Mouse (Mus musculus) retina, postnatal 7 days (tissue): ENCODE measurements around the gene Ip6k3.
A peak's percentile ranks its signal among the peaks of the same experiment; 100 is the strongest.

Experiments used
- DNase-seq: peaks from one replicate; pipeline ENCODE4 v3.0.0-alpha.2; 2012; ENCODE audit warnings: low read depth, low spot score

The Ip6k3 gene

GRCm38 (mm10) chr17:27182401-27182800 lies 14.8 kb upstream of the Ip6k3 start:
- no peak for DNase-seq

DNA sequence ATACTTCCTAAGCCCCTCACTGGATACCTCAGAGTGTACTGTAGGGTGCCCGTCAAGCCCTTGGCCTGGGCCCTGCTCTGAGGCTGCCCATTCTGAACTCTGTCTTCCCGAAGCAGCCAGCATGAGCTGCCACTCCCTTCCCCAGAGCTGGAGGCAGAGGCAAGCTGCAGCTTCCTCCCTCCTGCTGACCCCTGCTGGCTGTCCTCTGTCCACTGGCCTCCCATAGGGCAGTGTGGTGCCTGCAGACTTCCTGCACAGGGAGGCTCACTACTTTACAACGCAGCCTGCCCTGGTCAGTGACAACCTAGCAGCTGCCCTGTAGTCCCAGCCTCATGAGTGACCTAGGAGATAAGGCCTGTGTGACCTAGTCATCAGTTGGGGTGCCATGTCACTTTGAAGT lies 14.1 kb upstream of the Ip6k3 start:
- no peak for DNase-seq

DNA sequence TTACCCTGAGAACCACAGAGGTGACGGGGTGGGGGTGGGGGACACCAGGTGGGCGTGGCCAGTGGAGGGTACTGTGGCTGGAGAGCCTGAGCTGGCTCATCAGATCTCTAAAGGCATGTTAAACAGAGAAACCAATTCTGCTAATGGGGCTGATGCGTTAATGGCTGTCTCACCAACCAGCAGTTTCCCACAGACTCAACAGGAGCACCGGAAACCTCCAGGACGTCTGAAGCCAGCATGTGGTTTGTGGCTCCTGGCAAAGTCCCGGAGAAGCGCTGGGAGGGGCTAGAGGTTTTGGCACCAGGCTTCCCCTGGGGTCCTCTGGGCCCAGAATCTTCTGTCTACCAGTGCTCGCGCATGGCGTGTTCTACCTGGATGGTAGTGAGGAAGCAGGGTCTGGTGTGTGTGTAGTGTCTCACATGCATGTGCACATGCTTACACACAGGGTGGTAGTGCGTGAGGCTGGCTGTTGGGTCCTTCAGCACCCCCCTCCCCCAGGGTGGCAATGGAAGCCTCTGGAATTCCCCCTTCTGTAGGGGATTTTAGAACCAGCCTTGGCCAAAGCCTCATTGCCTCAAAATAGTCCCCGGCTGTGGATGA lies 12.2 kb upstream of the Ip6k3 start:
- no peak for DNase-seq

GRCm38 (mm10) chr17:27178427-27179177 lies 11.0 kb upstream of the Ip6k3 start:
- no peak for DNase-seq

DNA sequence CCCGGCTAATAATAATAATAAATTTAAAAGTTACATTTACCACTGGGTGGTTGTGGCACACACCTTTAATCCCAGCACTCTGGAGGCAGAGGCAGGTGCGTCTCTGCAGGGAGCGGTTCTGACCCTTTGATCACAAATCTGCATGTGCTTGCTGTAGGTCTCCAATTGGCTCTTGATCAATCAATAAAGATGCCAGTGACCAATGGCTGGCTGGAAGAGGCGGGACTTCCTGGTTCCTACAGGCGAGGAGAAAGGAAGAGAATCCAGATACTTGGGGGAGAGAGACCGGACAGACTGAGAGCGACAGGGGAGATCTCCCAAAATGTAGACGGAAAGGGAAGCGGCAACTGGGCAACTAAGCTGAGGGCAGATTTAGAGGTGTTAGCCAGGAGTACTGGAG lies 10.4 kb upstream of the Ip6k3 start:
- DNase-seq, result no peak

DNA sequence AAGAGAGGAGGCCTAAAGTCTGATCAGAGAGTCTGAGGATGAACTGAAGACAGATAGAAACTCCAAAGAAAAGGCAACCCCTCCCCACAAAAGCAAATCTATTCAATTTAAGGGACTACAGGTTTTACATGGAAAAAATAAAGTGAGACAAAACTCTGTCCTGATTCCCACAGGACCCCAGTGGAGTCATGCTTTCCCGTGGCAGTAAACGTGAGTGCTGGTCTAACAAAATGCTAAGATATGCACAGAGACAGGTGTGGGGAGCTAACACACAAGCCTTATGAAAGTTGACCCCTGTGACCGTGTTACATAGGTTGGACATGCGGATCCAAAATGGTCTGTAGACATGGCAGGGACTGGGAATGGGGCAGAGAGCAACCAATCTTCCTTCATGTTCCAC lies 9.2 kb upstream of the Ip6k3 start:
- no peak for DNase-seq

- DNase-seq, result no peak
These were observed 8.7 kb upstream of the Ip6k3 start for GRCm38 (mm10) chr17:27176287-27176686.

DNA sequence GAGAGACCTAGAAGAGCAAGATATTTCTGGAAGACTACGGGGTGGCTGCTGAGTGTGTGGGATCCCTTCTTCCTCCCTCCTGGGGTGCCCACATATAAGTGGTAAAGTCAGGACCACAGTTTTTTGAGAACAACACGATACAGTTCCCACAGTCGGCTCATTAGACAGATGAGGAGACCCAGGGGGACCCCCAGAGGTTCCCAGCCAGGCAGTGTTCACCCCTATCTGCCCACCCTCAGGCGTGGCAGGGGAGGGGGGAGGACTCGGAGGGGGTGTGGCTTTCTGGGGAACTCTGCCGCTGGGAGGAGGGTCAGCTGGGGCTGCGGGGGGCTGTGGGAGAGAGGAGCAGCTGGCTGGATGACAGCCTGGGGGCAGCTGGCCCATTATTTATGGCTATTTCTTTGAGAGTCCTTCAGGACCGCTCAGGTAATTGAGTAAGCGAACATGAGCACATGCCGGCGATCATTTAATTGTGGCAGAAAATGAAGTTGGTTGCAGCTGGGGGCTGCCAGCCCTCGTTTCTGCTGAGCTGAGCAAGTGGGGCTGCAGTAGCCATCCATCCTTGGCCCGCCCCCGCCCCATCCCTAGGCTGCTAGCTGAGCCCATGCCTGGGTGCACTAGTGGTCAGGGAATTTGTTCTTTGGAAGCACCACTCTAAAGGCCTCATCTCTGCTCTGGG lies 7.7 kb upstream of the Ip6k3 start:
- no peak for DNase-seq

DNA sequence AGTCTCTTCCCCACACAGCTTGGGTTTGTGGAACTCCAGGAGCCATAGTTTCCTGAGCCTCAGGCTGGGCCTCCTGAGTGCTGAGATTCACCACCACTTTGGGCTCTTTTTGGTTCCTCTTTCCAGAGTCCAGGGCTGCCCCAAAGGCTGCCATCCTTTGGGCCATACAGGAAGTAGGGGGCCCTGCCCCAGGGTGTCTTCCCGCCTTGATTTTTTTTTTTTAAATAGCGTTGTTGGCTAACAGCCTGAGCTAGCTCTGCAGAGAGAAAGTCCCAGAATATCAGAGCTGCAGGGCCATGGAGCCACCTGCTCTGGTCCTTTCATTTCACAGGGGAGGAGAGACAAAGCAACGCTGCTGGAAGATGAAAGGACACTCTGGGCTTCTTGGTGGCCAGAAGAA lies 6.1 kb upstream of the Ip6k3 start:
- no peak for DNase-seq

DNA sequence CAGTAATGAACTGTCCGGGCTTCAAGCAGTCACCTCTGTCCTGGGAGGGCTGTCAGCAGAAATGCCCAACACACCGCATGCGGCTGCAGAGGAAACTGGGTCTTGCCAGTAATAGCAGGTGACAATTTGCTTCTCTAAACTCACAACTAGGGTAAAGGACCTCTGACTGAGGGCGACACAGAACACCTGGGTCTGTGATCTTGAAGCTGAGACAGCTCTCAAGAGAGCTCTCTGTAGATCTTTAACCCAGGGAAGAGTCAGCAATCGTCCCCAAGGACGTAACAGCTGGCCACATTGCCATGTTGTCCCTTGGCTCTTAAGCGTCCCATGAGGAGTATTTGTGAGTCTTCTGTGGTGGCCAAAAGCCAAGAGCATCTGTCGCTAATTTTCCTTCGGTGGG lies 4.9 kb upstream of the Ip6k3 start:
- DNase-seq, result no peak

GRCm38 (mm10) chr17:27171121-27171520 lies 3.5 kb upstream of the Ip6k3 start:
- DNase-seq, result no peak

- no peak for DNase-seq
These were observed 2.5 kb upstream of the Ip6k3 start for GRCm38 (mm10) chr17:27169952-27170695.

DNA sequence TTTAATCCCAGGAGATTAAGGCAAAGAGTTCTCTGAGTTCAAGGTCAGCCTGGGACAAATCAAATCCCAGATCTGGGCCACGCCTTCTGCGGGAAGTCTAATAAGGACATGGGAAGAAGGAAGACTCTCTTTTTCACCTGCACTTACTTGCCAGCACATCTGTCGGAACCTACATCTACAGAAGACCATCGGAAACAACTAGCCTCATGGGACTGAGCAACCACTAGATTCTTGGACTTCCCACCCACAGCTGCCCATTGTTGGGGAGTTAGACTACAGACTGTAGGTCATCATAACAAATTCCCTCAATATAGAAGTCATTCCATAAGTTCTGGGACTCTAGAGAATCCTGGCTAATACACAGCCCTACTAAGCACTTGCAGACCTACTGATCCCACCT lies 974 bp upstream of the Ip6k3 start:
- no peak for DNase-seq

DNA sequence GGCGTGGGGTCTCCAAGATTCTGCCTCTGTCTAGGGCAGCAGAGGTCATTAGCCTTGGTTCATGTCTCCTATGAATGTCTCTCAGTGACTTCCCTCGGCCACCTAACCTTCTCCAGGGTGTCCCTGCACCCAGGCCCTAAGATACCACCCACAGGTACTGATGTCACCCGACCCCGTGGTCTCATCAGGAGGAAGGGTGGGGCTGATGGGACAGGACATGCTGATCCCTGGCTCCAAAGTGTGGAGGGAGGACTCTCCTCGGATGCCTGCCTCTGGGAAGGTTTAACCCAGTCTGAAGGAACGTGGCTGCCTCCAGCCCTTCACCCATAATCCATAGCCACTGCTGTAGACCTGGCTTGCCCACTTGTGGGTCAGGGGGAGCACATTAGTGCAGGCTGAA lies 694 bp downstream of the Ip6k3 start:
- no peak for DNase-seq

- DNase-seq, result peak; percentile 74
These were observed 2.4 kb downstream of the Ip6k3 start for GRCm38 (mm10) chr17:27165054-27165773.

DNA sequence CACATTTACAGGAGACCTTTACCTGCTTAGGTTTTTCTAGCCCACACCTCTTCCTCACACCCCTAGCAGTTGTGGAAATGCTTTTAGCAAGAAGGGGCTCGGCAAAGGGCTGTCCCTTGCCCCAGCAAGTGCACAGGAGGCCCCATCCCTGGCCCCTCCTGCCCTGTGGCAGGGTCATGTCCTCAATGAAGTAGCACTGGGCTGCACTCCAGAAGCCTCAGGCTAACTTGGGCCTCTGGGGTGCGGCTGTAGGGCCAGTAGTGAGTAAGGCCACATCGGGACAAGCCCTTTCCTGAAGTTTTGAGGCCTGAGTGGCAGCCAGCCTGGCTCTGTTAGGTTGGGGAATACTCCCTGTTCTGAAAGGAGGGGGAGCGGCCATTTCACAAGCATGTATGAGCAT lies 6.7 kb downstream of the Ip6k3 start:
- DNase-seq, result no peak

- DNase-seq, result no peak
These were observed 8.4 kb downstream of the Ip6k3 start for GRCm38 (mm10) chr17:27159169-27159568.

GRCm38 (mm10) chr17:27158439-27158838 lies 9.2 kb downstream of the Ip6k3 start:
- DNase-seq, result no peak

DNA sequence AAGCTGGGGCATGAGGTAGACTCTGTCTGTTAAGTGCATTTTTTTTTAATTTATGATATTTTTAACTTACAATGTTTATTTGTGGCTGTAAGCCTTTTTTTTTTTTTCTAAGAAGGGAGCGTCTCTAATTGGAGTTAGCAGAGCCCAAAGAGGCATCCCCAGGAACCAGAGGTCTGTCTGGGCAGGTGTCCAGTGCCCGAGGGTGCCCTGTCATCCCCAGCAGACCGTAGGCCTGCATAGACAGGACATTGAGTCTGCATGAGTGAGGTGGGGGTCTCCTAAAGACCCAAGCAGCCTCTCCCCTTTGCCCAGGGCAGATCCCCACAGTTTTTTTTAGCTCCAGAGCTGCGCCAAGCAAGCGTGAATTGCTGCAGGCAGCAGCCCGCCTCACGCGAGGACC lies 11.8 kb downstream of the Ip6k3 start:
- DNase-seq, result no peak

DNA sequence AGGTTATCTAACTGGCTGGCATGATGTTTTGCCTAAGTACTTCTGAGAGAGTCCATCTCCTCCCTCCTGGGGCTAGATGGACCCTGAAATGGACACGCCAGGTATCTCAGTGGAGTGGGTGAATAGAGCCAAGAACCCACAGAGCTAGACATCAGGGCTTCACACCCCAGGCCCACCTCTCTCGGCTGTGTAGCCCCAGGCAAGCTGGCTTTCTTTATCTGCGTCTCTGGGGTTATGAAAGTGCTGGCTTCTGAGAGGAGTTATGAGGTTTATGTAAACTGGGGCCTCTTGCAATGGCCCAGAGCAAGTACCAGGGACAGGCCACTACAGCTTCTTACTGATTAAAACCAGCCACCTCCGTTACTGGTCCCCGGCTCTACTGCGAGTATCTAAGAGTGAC lies 12.7 kb downstream of the Ip6k3 start:
- DNase-seq, result no peak

- DNase-seq, result no peak
These were observed 13.3 kb downstream of the Ip6k3 start for GRCm38 (mm10) chr17:27154256-27154655.

GRCm38 (mm10) chr17:27153773-27154193 lies 13.8 kb downstream of the Ip6k3 start:
- no peak for DNase-seq
